Mouse (Mus musculus): ENCODE data around the gene BC034090. TPM values are rescaled to one million over a fixed set of nuclear protein-coding genes. Genes with fewer than 3 reads are reported as not detected.
A peak's percentile ranks its signal among the peaks of the same experiment; 100 is the strongest.

Gene BC034090
- polyA plus RNA-seq, 1 experiment from 2014 or later: 2.5 TPM

DNA sequence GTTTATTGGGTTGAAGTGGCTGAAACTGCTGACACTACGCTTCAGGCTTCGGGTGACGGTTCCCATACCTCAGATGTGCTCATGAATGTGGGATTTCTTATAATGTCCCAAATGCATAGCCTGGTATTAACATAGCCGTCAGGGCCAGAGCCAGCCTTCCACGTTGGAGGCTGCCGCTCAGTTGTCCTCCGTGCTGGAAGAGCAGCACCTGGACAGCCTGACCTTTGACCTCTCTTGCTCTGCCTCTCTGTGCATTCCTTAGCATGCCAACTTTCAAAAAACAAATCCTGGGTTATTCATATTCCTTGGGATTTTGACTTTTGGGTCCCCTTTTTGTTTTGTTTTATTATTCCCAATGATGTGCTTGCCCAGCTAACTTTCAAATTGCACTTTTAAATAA lies 41.1 kb downstream of the BC034090 start:
- no peaks in the 10 kb centered on the region for H3K9me3 ChIP-seq (ENCODE audit: control insufficient read depth, low read length)
- WGBS: 73% methylated on average over 7 of the region's 7 CpGs
- no peak overlapping the region for H3K4me2 ChIP-seq (ENCODE audit: low read depth, low read length)
- no peaks in the 10 kb centered on the region for H3K27me3 ChIP-seq (replicated peaks; ENCODE audit: control insufficient read depth, insufficient read depth, low read length)
- peaks cover 27% of the 10 kb centered on the region for H3K4me1 ChIP-seq (ENCODE audit: control insufficient read depth, insufficient read depth, low read length)
- H3K36me3 ChIP-seq (ENCODE audit: control insufficient read depth, insufficient read depth, low read length): 0 out of 2 replicates have a peak, but pooled peaks cover 2% of the 10 kb centered on the region
- H3K9ac ChIP-seq (ENCODE audit: low read depth, low read length): no peak overlapping the region
- no peak overlapping the region for H3K27ac ChIP-seq (ENCODE audit: low read length)
- no peak overlapping the region for H3K4me3 ChIP-seq (ENCODE audit: low read length)
- no peak for ATAC-seq

DNA sequence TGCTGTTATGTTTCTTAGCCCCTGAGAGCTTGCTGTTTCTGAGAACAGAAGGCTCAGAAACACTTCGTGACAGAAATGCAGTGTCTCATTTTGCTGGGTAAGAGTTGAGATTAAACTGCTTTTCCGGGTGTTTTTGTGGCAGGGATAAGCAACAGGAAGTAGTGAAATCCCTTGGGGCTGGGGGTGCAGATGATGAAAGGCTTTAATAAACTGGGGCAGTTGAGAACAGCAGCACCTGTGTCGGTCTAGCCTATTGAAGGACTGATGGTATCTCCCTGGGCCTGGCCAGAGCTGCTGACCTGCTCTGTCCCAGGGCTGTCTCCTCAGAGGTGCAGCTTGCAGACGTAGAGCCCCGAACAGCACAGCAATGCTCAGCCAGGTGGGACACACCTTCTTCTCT lies 41.8 kb downstream of the BC034090 start:
- Histone ChIP-seq H3K4me1 (ENCODE audit: control insufficient read depth, insufficient read depth, low read length) (peaks cover 27% of the 10 kb centered on the region), H3K9me3 (ENCODE audit: control insufficient read depth, low read length) (no peaks in the 10 kb centered on the region), H3K27me3 (replicated peaks; ENCODE audit: control insufficient read depth, insufficient read depth, low read length) (no peaks in the 10 kb centered on the region), H3K27ac (ENCODE audit: low read length) (no peak overlapping the region), H3K4me3 (ENCODE audit: low read length) (no peak overlapping the region), H3K9ac (ENCODE audit: low read depth, low read length) (no peak overlapping the region; the same call in 1 of the 2 replicates), H3K36me3 (ENCODE audit: control insufficient read depth, insufficient read depth, low read length) (0 out of 2 replicates have a peak, but pooled peaks cover 2% of the 10 kb centered on the region), H3K4me2 (ENCODE audit: low read depth, low read length) (no peak overlapping the region)
- no peak for ATAC-seq
- WGBS: 80% methylated on average over 5 of the region's 5 CpGs

DNA sequence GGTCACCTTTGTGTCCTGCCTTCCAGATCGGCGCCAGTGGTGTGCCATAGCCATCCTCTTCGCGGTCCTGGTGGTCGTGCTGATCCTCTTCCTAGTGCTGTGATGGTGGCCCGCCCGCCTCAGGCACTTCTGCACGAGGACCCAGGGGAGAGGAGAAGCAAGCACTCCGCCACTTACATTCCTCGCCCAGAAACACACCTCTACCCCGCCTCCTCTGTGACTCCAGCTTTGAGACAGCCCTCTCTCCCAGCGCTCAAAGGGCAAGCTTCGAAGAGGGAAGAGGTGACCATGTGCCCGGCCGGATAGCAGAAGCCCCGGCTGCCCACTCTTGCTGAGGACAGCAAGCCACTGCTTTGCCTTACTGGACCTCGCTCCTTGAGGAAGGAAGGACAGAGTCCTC lies 42.3 kb downstream of the BC034090 start:
- ATAC-seq: peak; percentile 60
- no peaks in the 10 kb centered on the region for H3K27me3 ChIP-seq (replicated peaks; ENCODE audit: control insufficient read depth, insufficient read depth, low read length)
- H3K27ac ChIP-seq (ENCODE audit: low read length): peak overlapping the region; percentile 81
- H3K4me3 ChIP-seq (ENCODE audit: low read length): no peak overlapping the region
- no peaks in the 10 kb centered on the region for H3K9me3 ChIP-seq (ENCODE audit: control insufficient read depth, low read length)
- H3K4me1 ChIP-seq (ENCODE audit: control insufficient read depth, insufficient read depth, low read length): peaks cover 27% of the 10 kb centered on the region
- no peak overlapping the region; the same call in 1 of the 2 replicates for H3K9ac ChIP-seq (ENCODE audit: low read depth, low read length)
- H3K36me3 ChIP-seq (ENCODE audit: control insufficient read depth, insufficient read depth, low read length): 0 out of 2 replicates have a peak, but pooled peaks cover 2% of the 10 kb centered on the region
- no peak overlapping the region for H3K4me2 ChIP-seq (ENCODE audit: low read depth, low read length)
- WGBS: 74% methylated on average over 17 of the region's 17 CpGs

DNA sequence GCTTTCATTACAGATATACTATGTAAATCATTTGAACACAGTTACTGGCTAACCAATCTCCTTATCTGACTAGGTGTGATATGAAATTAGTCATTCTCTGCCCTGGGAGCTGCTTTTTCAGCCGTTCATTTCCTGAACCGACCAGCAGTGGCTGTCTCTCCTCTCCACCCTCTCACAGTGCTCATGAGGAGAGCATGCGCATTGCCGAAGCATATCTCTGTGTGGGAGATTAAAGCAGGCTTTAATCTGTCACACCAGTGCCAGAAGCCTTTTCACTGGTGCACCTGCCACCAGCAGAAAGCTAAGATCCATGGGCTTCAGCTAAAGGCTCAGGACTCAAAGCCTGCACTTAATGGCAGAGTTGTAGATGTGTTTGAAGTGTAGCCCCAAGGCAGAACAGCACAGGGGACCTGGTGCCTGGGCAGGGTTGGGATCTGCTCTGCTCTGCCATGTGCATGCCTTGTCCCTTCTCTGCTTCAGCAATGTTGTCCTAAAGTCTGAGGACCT lies 42.8 kb downstream of the BC034090 start:
- Histone ChIP-seq H3K9me3 (ENCODE audit: control insufficient read depth, low read length) (no peaks in the 10 kb centered on the region), H3K36me3 (ENCODE audit: control insufficient read depth, insufficient read depth, low read length) (0 out of 2 replicates have a peak, but pooled peaks cover 2% of the 10 kb centered on the region), H3K27me3 (replicated peaks; ENCODE audit: control insufficient read depth, insufficient read depth, low read length) (no peaks in the 10 kb centered on the region), H3K27ac (ENCODE audit: low read length) (peak overlapping the region; percentile 81), H3K4me2 (ENCODE audit: low read depth, low read length) (no peak overlapping the region), H3K9ac (ENCODE audit: low read depth, low read length) (no peak overlapping the region), H3K4me1 (ENCODE audit: control insufficient read depth, insufficient read depth, low read length) (peaks cover 27% of the 10 kb centered on the region), H3K4me3 (ENCODE audit: low read length) (no peak overlapping the region)
- 53% methylated on average over 4 of the region's 4 CpGs for WGBS
- peak; percentile 90 for ATAC-seq

DNA sequence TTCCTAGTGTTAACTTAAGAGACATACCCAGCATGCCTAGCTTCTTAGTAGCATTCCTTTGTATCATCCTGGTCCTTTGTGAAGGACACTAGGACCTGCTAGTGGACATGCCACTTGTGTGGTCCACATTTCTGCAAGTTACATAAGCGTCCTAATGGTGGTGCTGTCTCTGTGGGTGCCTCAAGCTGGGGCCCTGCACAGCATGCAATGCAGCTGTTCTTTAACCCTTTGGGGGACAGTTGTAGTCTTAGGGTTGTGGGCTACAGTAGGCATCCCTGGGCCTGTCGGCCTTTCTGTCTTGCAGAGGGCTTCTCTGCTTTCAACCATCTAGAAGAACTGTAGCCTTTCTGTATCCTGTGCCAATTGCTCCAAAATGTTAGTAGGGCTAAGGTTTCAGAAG lies 43.3 kb downstream of the BC034090 start:
- H3K4me1 ChIP-seq (ENCODE audit: control insufficient read depth, insufficient read depth, low read length): peaks cover 24% of the 10 kb centered on the region
- peak overlapping the region; percentile 69 for H3K27ac ChIP-seq (ENCODE audit: low read length)
- H3K4me3 ChIP-seq (ENCODE audit: low read length): no peak overlapping the region
- ATAC-seq: peak; percentile 69
- H3K27me3 ChIP-seq (replicated peaks; ENCODE audit: control insufficient read depth, insufficient read depth, low read length): no peaks in the 10 kb centered on the region
- H3K9me3 ChIP-seq (ENCODE audit: control insufficient read depth, low read length): no peaks in the 10 kb centered on the region
- WGBS: 52% methylated on average over 2 of the region's 2 CpGs
- 0 out of 2 replicates have a peak, but pooled peaks cover 2% of the 10 kb centered on the region for H3K36me3 ChIP-seq (ENCODE audit: control insufficient read depth, insufficient read depth, low read length)
- H3K9ac ChIP-seq (ENCODE audit: low read depth, low read length): no peak overlapping the region
- H3K4me2 ChIP-seq (ENCODE audit: low read depth, low read length): no peak overlapping the region

DNA sequence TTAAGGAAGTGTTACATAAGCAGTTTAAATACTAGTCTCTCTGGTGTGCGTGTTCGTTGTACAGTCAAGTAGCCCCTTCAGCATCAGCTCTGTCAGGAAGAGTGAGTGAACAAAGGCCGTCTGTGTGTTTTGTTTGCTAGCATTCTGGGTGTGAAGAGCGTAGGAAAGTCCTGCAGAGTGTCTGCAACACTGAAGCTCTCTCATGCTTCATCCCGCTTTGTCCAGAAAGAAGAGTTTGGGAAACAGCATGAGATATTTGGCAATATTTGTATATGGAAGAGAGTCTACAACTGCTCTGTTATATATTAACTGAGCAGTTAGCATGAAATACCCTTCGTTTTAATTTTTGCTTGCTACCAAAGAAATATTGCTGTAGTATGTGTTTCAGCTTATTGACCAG lies 44.7 kb downstream of the BC034090 start:
- no peak for ATAC-seq
- Histone ChIP-seq H3K27ac (ENCODE audit: low read length) (no peak overlapping the region), H3K4me3 (ENCODE audit: low read length) (no peak overlapping the region), H3K4me2 (ENCODE audit: low read depth, low read length) (no peak overlapping the region), H3K9me3 (ENCODE audit: control insufficient read depth, low read length) (no peaks in the 10 kb centered on the region), H3K9ac (ENCODE audit: low read depth, low read length) (no peak overlapping the region), H3K36me3 (ENCODE audit: control insufficient read depth, insufficient read depth, low read length) (peaks cover 2% of the 10 kb centered on the region; the same call in 1 of the 2 replicates), H3K4me1 (ENCODE audit: control insufficient read depth, insufficient read depth, low read length) (peaks cover 17% of the 10 kb centered on the region), H3K27me3 (replicated peaks; ENCODE audit: control insufficient read depth, insufficient read depth, low read length) (no peaks in the 10 kb centered on the region)
- WGBS: 69% methylated on average over 6 of the region's 6 CpGs

DNA sequence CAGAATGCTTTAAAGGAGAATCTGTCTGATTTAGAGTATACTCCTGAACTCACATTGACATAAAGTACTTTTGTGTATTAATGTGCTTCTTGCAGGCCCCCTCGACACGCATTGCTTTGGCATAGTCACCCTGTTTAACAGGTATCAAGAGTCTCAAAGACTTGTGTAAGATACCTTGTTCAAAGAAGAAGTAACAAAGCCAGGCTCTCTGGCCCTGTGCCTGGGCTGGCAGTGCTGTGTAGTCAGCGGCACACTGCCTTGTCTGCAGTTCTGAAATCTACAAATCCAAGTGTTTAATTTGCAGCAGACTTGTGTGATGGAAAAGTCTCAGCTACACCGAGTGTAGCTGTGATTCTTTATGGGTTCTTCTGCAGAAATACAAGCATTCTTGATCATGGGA lies 47.6 kb downstream of the BC034090 start:
- Histone ChIP-seq H3K9ac (ENCODE audit: low read depth, low read length) (no peak overlapping the region), H3K27me3 (replicated peaks; ENCODE audit: control insufficient read depth, insufficient read depth, low read length) (no peaks in the 10 kb centered on the region), H3K4me2 (ENCODE audit: low read depth, low read length) (no peak overlapping the region), H3K4me3 (ENCODE audit: low read length) (no peak overlapping the region), H3K9me3 (ENCODE audit: control insufficient read depth, low read length) (no peaks in the 10 kb centered on the region), H3K4me1 (ENCODE audit: control insufficient read depth, insufficient read depth, low read length) (peaks cover 15% of the 10 kb centered on the region), H3K27ac (ENCODE audit: low read length) (no peak overlapping the region), H3K36me3 (ENCODE audit: control insufficient read depth, insufficient read depth, low read length) (no peaks in the 10 kb centered on the region; the same call in 1 of the 2 replicates)
- ATAC-seq: no peak
- WGBS: 92% methylated on average over 4 of the region's 4 CpGs

DNA sequence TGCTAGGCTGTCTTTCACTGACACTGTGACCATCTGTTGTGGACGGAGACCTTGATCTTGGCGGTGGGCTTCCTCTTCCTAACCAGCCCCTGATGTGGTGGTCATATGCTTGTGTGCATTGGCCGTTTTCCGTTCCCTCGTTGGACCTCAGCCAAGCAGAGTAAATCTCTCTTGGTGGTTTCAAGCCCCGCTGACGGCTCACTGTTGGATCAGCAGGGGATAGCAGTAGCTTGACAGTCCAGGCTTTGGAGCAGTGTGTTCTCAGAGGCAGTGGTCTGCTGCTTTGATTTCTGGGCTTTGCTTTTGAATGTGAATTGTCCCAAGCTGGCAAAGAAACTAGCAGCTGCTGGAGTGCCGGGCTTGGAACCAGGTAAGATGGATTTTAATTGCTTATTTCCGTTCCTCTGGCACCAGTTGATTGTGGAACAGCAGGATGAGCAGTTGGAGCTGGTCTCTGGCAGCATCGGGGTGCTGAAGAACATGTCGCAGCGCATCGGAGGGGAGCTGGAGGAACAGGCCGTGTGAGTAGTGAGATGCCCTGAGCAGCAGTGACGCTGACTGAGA lies 51.4 kb downstream of the BC034090 start:
- ATAC-seq: no peak
- no peak overlapping the region for H3K4me3 ChIP-seq (ENCODE audit: low read length)
- H3K27ac ChIP-seq (ENCODE audit: low read length): no peak overlapping the region
- H3K9me3 ChIP-seq (ENCODE audit: control insufficient read depth, low read length): no peaks in the 10 kb centered on the region
- no peak overlapping the region for H3K9ac ChIP-seq (ENCODE audit: low read depth, low read length)
- H3K4me1 ChIP-seq (ENCODE audit: control insufficient read depth, insufficient read depth, low read length): no peaks in the 10 kb centered on the region
- no peak overlapping the region for H3K4me2 ChIP-seq (ENCODE audit: low read depth, low read length)
- H3K36me3 ChIP-seq (ENCODE audit: control insufficient read depth, insufficient read depth, low read length): no peaks in the 10 kb centered on the region; the same call in 1 of the 2 replicates
- WGBS: 75% methylated on average over 15 of the region's 15 CpGs
- no peaks in the 10 kb centered on the region for H3K27me3 ChIP-seq (replicated peaks; ENCODE audit: control insufficient read depth, insufficient read depth, low read length)

DNA sequence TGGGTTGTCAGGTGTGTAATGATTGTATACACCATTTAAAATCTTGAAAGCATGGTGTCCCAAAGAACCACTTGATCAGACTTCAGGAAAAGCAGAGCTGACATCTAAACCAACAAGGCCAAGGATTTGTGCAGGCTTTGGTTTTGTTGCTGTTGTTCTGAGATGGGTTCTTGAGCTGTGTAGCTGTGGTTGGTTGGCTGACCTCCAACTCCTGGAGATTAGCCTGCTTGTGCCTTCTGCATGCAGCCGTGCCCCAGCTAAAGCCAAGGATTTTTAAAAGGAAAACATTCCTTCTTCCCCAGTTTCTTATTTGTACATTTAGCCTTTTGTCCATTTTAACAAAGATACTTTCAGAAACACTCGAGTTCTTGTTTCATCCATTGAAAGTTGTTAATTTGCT lies 52.6 kb downstream of the BC034090 start:
- H3K27me3 ChIP-seq (replicated peaks; ENCODE audit: control insufficient read depth, insufficient read depth, low read length): no peaks in the 10 kb centered on the region
- 70% methylated on average over 2 of the region's 2 CpGs for WGBS
- no peak for ATAC-seq
- H3K9ac ChIP-seq (ENCODE audit: low read depth, low read length): no peak overlapping the region
- H3K4me2 ChIP-seq (ENCODE audit: low read depth, low read length): no peak overlapping the region
- H3K9me3 ChIP-seq (ENCODE audit: control insufficient read depth, low read length): no peaks in the 10 kb centered on the region
- no peaks in the 10 kb centered on the region; the same call in 1 of the 2 replicates for H3K36me3 ChIP-seq (ENCODE audit: control insufficient read depth, insufficient read depth, low read length)
- H3K4me3 ChIP-seq (ENCODE audit: low read length): no peak overlapping the region
- H3K27ac ChIP-seq (ENCODE audit: low read length): no peak overlapping the region
- no peaks in the 10 kb centered on the region for H3K4me1 ChIP-seq (ENCODE audit: control insufficient read depth, insufficient read depth, low read length)

Data from intestine, embryonic 16.5 days (tissue).